Mouse (Mus musculus): ENCODE results near the gene Shcbp1.

Shcbp1 gene

DNA sequence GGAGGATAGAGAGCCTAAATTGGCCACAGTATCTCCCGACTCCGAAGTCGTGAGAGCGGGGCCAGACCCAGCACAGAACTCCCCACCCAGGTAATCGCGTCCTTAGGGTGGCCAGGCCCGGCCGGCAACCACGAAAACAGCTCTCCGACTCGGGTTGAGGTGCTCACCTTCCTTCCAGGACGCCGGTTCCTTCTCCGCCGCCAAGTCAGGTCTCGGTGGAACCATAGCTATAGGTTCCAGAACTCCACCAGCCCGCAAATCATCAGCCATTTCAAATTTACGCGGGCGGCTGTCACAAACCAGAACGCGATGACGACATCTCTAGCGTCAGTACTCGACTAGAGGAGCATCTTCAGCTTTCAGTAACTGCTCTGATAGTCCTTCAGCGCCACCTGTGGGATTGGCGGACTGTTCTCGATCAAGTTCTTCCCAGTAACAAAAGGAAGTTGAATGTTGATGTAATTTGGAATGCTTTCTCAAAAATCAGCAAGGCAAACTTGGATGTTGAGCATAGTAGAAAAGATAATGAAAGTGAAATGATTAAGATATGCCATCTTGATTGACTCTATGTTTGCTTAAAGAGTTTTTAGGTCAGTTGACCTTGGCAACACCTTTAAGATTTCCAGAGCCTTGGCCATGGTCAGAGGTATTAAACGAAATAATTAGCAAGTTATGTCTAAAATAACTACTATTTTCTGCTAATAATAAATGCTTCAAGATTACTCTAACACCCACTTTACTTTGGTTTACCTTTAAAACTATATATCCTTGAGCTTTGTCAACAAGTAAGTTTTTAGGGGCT, at the start of gene Shcbp1:
Gene Shcbp1 (minus strand): TSS at position 314 of the 802 bp plus-strand sequence.
- peak; percentile 95 for DNase-seq (ENCODE audit: low read depth, low spot score)

DNA sequence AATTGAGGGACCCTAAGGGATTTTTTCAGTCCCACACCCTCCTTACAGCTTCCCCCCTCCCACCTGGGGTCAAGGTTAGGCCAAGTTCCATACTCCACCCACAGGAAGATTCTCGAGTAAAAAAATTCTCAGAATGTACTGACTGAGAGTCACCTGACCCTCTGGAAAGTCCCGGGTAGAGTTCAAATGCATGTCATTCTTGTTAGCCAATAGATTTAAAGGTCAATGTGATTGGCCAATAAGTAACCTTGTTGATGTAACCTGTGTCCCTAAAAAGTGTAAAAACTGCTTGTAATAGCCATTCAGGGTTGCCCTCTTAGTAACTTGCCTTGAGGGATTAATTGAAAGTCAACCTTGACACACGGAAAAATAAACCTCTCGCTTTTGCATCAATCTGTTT, 29.5 kb upstream of the Shcbp1 start:
- no peak for DNase-seq (ENCODE audit: low read depth, low spot score)

- DNase-seq (ENCODE audit: low read depth, low spot score): peak; percentile 91
Measured at GRCm38 (mm10) chr8:4800524-4801122, 21.3 kb upstream of the Shcbp1 start.

GRCm38 (mm10) chr8:4778266-4778665, 1.1 kb downstream of the Shcbp1 start:
- peak; percentile 34 for DNase-seq (ENCODE audit: low read depth, low spot score)

- no peak for DNase-seq (ENCODE audit: low read depth, low spot score)
Measured at GRCm38 (mm10) chr8:4764751-4765150, 14.6 kb downstream of the Shcbp1 start.

DNA sequence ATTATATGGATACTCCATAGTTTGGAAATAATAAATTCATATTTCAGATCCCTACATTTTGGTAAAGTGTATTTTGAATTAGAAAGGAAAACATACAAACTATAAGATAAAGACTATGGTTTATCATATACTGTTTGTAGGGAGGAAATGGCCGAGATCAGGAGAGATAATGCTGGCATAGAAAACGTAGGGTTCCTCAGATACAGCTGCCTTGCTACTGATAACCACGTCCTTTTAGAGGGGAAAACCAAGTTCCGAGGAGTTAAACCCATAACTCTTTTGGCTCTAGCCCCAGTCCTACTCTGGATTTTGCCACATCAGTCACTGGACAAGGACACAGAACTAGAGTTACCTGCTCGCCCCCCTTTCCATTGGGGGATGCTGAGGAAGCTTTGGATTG, 26.3 kb downstream of the Shcbp1 start:
- no peak for DNase-seq (ENCODE audit: low read depth, low spot score)

- peak; percentile 26 for DNase-seq (ENCODE audit: low read depth, low spot score)
Measured at GRCm38 (mm10) chr8:4730942-4731341, 48.4 kb downstream of the Shcbp1 start.

- no peak for DNase-seq (ENCODE audit: low read depth, low spot score)
Measured at GRCm38 (mm10) chr8:4715546-4715945, 63.8 kb downstream of the Shcbp1 start.

DNA sequence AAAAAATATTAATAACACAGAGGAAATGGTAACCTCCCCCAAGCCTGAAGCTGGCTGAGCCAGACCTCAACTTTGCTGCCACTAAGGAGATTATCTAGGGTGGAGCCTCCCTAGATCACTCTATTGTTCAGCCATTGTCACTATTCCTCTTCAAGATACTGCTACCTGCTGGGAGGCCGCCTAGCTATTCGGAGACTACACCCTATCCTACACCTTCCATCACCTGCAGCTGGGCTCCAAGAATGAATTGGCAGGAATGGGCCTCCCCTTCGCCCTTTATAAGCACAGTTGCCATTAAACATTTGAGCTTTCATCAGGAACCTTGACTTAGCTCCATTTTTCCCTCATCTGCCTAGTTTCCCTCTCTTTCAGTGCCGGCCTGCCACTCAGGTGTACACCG, 71.0 kb downstream of the Shcbp1 start:
- DNase-seq (ENCODE audit: low read depth, low spot score): peak; percentile 83

GRCm38 (mm10) chr8:4707916-4708315, 71.5 kb downstream of the Shcbp1 start:
- DNase-seq (ENCODE audit: low read depth, low spot score): peak; percentile 68

DNA sequence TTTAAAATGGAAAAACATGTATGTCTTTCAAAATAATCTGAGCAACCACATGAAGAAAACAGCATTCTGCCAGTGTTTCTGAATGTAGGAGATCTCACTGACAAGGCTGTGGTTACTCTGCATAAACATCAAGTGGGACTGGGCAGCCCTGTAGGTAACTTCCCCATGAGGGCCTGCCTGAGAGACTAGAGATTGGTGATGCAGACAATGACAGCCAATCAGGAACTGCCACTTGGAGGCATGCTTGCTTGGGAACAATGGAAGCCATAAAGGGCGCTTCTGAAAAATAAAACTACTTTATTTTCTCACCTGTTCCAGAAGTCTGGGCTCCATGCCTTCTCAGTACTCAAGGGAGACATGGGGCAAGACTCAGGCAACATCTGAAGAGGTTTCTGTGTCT, 87.7 kb downstream of the Shcbp1 start:
- no peak for DNase-seq (ENCODE audit: low read depth, low spot score)
